Mouse (Mus musculus): ENCODE results near the gene 1700020L24Rik.

1700020L24Rik gene

DNA sequence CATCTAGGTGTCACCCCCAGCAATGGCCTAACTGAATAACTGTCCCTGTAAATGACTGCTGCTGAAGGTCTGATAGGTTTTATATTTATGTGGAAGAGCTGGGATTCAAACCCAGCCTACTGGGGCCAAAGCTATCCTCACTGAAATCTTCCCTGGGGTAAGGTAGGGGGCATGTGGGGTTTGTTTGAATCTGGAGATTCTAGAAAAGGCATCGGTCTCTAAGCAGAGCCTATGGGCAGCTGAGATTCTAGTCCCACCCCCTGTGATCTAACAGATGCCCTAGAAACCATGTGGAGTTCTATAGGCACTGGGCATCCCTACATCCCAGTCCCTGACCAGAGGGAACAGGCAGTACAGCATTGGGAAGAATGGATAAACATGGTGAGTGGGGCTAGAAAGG is at the start of gene 1700020L24Rik:
1700020L24Rik (plus strand) TSS at position 301 of the 400 bp plus-strand sequence.
- in situ Hi-C loops (cut with MboI, MseI), result no loop called here

DNA sequence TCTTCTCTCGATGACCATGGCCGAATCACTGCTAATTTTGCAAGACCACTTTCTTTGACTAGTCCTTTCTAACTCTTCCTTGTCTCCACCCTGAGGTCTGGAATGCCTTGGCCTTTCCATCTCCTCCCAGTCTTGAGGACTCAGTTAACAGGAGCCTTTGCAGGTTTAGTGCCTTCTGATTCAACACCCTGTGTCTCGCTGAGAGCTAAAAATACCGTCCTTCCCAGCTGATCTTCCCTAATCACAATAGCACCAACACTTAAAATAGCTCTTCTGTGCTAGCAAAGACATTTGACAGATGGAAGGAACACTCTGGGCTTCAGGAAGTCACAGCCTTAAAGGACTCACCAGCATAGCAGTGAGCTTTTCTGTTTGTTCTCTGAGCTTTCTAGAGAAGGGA is 44.4 kb upstream of the 1700020L24Rik start:
- in situ Hi-C loops (cut with MboI, MseI), result no loop called here

DNA sequence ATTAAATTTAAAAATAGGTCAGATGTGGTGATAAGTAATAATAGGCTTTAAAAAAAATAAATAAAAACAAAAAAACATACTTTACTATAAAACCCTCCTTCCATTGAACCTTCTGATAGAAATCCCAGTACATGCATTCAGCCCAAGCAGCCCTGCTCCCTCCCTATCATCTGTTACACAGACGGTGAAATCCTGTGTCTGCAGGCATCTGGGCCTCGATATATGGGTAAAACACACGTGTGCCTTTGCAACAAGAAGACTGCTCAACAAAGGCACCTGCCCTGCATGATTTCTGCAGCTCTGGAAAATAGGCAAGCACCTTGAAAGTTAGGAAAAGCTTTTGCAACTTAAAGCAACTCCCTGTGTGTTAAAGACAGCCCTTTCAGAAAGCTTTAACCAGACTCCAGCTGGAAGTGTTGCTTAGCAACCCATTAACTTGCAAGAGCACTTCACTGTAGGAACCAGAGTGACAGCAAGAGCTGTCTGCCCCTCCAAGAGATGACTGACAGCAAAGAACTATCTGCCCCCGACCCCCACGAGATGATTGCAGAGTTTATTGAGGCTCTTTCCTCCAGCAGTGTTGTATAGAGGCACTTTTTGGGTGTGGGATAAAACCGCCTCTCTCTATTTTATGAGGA is 42.6 kb upstream of the 1700020L24Rik start:
- in situ Hi-C loops (cut with MboI, MseI), result no loop called here

DNA sequence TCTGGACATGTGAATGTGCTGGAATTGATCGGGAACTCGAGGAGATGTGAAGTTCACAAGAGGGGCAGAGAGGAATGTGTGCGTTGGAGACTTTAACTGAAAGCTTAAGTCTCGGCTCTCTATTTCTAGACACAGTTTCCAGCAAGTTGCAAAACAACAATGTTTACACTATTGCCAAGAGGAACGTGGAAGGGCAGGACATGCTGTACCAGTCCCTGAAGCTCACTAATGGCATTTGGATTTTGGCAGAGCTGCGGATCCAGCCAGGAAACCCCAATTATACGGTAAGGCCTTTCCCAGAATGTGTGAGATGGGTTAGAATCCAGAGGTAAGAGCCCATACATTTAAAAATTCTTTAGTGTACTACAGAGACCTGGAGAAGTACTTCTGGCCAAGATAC is 39.9 kb upstream of the 1700020L24Rik start:
- in situ Hi-C loops (cut with MboI, MseI), result no loop called here

DNA sequence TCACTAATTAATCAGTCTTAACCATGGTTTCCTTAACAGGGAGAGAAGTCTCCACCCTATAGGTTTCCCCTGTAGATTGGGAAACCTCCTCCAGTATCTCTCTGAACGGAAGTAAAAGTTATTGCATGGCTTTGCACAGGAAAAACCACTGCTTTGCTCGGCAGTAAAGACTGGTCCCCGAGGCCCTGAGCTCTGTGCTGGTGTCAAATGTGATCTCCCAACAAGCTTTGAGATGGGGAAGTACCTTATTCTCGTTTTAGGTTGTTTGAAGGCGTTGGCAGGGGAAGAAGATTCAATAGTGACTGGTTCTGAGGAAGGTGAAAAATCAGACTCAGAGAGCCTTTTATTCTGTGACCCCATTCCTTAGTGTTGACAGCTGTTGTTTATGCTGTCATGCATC is 38.8 kb upstream of the 1700020L24Rik start:
- in situ Hi-C loops (cut with MboI, MseI), result no loop called here

DNA sequence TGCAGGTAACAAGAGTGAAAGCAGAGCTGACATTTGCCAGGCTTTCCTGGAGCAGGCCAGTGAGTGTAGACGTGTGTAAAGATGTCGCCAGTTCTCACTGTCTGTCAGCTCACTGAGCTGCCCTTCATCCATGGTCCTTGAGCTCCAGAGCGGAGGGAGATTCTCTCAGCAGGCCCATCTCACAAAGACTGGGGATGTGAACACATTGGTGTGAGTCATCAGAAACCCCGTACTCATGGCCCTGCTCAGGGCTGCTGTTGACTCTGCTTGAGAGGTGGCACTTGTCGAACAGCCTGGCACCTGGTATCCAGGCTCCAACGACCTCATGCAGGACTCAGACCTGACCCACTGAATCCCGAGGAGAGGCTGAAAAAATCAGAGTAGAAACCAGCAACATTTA is 33.7 kb upstream of the 1700020L24Rik start:
- in situ Hi-C loops (cut with MboI, MseI), result no loop called here

DNA sequence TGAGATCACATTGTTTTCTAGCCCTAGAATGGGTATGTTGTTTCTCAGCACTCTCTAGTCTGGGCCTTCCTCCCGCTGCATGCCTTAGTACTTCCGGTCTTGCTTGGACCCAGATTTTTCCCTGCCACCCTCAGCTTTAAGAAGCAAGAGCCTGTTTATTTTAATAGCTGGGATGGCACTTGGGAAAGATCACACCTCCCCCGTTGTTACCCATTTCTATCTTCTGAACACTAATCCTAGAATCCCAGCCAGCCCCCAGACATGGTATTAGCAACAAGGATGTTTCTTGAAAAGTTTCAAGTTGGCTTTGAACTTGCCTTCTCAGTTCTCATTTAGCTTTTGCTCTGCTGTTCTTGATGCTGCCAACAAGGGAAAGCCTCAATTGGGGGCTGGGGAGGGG is 31.1 kb upstream of the 1700020L24Rik start:
- in situ Hi-C loops (cut with MboI, MseI), result no loop called here

DNA sequence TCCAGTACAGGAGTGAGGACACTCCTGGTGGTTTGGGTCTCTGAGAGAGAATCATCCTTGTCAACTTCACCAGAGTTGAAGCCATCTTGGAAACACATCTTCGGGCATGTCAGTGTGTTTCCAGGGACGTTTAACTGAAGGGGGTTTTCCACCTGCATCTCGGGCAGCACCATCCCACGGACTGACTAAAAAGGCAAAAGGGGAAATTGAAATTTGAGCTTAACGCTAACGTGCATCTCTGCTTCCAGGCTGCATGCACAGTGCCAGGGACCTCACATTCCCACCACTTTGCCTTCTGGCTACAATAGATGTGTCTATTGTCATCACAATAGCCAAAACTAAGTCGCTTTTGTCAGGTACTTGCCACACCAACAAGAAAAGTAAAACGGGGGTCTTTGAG is 29.2 kb upstream of the 1700020L24Rik start:
- in situ Hi-C loops (cut with MboI, MseI), result no loop called here

DNA sequence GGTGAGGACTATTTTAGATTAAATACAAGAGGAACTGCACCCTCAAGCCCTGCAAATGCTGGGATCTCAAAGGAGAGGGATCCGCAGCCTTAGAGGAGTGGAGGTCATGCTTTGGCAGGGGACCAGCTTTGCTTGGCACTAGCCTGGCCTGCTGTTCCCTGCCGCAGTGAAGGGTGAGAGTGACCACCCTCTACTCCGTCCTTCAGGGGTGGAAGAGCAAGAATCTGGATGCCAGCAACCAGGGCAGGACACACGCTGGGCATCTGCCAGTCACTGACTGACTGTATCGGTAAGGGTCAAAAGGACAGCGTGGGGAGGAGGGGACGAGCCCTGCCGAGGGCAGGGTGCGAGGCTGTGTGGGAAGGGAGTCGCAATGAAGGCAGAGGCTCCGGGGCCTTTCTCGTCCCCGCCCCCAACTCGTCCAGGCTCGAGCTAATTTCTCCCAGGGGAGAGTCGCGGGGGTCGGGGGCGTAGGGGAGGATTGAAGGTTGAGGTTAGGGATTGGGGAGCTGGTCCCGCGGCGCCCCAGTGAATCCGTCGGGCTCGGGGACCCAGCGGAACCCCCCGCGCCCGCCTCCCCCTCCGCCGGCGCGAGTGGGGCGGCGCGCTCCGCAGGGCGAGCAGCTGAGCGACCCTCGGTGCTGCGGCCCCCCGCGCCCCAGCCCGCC is 28.3 kb upstream of the 1700020L24Rik start, which contains the start of gene Rasl10b:
Rasl10b (plus strand) TSS at position 51 of the 668 bp plus-strand sequence.
- in situ Hi-C loops (cut with MboI, MseI), result no loop called here

DNA sequence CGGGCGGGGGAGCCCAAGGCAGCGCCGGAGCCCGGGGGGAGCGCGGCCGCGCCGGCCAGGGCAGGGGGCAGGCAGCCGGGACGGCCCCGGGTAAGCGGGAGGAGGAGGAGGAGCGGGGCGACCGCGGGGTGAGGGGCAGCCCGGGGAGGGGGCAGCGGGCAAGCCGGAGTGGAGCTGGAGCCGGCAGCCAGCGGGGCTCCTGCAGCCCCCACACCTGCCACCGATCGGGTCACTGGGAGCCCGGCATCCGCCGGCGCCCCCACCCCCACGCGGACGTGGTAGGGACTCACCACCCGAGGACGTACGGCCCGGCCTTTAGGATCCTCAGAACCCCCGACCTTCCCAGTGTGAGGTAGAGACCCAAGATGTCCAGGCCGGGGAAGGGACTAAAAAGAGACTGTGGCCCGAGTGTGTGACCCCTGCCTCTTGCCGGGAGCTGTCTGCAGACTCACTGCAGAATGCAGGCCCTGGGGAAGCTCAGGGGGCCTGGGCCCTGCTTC is 27.6 kb upstream of the 1700020L24Rik start:
- in situ Hi-C loops (cut with MboI, MseI), result no loop called here

DNA sequence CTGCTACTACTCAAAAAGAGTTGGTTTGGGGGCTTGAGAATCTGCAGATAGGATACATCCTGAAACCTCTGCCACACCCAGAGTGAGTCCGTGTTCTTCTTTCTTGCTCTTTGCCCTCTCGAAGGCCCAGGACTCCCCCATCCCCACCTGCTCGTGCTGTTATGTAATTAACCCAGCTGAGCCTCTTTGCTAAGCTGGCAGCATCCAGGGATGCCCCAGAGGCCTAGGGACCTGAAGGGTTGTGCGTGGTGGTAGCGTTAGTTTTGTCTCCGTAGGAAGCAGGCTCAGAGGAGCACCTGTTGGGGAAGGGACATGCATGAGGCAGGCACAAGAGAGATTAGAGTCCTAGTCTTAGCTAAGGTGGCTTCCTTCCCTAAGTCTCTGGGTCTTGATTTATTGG is 27.0 kb upstream of the 1700020L24Rik start:
- in situ Hi-C loops (cut with MboI, MseI), result no loop called here

DNA sequence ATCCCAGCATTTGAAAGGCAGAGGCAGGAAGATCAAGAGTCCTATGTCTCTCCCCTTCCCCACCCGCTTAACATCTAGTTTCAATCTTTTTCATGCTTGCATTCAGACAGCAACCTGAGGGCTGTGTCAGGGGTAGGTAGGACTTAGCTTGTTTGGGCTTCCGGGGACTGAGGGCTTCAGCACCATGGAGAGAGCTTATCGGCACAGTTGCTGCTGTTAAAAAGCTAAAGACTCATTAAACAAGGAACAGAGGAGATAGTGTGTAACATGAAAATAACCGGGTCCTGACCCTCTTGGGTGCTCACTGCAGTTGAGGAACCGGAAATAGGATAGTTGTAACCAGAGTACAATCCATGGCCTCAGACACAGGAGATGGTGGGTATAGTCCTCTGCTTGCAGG is 20.4 kb upstream of the 1700020L24Rik start:
- in situ Hi-C loops (cut with MboI, MseI), result no loop called here

DNA sequence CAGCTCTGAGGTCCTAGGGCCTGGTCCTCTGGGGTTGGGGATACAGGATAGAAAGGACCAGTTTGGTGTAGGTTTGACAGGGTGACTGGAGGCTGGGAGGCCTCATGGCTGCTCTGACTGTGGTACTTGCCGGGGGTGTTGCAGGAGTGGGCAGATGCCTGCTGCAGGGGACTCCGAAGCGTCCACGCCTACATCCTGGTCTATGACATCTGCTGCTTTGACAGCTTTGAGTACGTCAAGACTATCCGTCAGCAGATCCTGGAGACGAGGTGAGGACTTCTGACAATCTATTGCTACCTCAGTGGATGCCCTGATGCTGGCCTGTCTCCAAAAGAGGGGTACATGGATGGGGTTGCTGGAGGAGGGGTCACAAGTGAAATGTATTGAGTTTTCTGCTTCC is 19.8 kb upstream of the 1700020L24Rik start:
- in situ Hi-C loops (cut with MboI, MseI), result no loop called here

DNA sequence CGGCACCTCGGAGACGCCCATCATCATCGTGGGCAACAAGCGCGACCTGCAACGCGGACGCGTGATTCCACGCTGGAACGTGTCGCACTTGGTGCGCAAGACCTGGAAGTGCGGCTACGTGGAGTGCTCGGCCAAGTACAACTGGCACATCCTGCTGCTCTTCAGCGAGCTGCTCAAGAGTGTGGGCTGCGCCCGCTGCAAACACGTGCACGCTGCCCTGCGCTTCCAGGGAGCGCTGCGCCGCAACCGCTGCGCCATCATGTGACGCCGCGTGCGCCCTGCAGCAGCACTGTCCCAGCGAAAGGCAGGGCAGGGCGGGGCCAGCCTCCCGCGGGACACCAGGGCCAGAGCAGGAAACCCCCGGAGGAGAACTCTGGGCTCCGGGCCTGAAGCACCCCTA is 18.9 kb upstream of the 1700020L24Rik start:
- in situ Hi-C loops (cut with MboI, MseI), result no loop called here

DNA sequence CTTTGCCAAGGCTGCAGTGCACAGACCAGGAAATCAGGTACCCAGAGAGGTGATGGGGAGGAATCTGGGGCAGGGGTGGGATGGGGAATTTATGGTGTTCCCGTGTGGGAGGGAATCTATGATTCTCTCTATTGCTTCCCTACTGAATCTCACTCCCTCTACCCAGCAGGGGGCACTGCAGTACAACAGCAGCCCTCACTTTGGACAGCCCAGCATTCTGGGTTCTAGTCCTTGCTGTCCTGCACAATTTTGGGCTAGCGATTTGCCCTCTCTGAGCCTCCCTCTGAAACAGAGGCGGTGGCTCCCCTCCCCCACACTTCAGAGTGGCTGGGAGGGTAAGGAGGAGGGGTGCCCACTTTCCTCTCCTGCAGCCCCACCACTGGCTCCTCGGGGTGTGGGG is 17.1 kb upstream of the 1700020L24Rik start:
- in situ Hi-C loops (cut with MboI, MseI), result loop anchor here (5.0 kb wide), 1 partner anchor 68 kb away; no protein-coding TSS in a partner anchor

DNA sequence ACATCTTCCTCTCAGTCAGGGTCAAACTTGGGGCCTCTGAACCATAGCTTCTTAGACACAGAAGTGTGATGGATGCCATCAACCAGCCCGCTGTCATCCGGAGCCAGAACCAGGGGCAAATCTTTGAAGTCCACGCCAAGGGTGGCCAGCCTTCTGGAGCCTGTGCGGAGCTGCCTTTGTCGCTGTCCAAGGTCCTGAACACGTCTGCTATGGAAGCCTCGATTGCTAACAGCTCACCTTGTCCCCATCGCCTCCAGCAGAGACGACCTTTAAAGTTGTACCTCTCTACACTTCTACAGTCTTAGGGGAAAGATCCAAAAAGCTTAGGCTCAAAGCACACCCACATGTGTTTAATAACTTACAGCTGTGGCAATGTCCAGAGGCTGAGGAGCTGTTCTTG is 16.2 kb upstream of the 1700020L24Rik start:
- in situ Hi-C loops (cut with MboI, MseI), result loop anchor here (5.0 kb wide), 1 partner anchor 69 kb away; no protein-coding TSS in a partner anchor

DNA sequence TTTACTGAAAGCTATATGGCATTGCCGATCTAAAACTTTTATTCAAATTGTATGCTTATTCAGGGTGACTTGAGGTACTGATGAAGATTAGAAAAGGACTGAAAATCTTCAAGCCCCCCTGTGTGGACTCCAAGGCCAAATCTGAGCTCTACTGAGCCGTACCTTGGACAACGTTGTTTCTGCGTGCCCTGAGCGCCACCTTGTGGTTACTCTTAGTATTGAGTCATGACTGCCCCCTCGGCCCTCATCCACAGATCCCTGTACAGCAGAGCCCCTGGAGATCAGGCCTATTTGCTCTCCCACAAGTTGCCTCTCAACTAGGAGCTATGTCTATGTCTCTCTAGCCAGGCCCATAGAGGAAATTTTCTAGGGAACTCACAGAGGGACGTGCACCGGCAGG is 12.8 kb upstream of the 1700020L24Rik start:
- in situ Hi-C loops (cut with MboI, MseI), result loop anchor here (5.0 kb wide), 1 partner anchor 72 kb away; no protein-coding TSS in a partner anchor

DNA sequence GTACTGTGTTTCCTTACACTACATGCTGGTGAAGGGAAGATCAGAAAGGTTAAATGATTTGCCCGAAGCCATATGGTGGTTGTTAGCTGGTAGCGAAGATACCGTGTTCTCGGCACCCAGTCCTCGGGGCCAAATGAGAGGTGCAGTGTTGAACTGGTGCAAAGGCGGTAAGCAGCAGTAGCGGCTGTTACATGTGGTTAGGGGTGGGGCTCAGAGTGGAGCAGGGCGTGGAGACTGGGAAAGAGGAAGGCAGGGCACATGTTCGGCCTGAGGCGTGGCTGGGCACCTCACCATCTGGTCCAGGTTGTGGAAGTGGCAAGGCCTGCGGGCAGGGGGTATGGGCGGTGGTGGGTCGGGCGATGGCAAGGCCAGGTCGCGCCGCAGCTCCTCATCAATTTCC is 10.5 kb upstream of the 1700020L24Rik start:
- in situ Hi-C loops (cut with MboI, MseI), result no loop called here

DNA sequence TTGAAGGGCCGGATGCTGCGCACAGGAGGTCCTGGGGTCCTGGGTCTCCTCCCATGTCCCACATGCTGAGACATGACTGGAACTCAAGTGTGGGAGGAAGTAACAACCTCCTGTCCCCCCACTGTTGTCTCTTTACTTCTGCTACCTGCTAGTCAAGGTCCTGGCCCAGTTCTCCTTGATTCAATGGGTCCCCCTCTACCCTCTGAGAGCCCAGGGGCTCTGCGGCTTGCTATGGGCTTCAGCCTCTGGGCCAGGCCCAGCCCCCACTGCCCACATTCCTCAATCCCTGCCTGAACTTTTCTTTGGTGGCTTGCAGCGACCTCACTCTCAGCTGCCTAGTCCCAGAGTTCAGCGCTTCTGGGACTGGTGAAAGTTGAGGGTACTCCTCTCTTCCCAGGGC is 8.1 kb upstream of the 1700020L24Rik start, which contains the start of gene Gas2l2:
Gas2l2 (minus strand) TSS at position 101 of the 400 bp plus-strand sequence.
- in situ Hi-C loops (cut with MboI, MseI), result no loop called here

DNA sequence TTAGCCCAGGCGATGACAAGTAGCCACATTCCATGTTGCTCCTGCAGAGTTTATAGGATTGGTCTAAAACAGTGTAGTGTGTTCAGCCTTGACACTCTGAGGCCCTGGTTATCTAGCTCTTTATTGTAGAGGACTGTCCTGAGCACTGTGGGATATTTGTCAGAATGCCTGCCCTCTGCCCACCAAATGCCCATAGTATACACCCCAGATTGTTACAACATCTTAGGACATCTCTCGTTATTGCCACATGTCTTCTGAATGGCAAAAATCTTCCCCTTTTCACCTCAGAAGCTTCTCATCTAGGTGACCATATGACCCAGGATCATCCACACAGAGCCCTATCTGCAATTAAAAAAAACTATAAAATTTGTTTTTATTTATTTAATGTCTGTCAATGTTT is 4.9 kb upstream of the 1700020L24Rik start:
- in situ Hi-C loops (cut with MboI, MseI), result no loop called here

DNA sequence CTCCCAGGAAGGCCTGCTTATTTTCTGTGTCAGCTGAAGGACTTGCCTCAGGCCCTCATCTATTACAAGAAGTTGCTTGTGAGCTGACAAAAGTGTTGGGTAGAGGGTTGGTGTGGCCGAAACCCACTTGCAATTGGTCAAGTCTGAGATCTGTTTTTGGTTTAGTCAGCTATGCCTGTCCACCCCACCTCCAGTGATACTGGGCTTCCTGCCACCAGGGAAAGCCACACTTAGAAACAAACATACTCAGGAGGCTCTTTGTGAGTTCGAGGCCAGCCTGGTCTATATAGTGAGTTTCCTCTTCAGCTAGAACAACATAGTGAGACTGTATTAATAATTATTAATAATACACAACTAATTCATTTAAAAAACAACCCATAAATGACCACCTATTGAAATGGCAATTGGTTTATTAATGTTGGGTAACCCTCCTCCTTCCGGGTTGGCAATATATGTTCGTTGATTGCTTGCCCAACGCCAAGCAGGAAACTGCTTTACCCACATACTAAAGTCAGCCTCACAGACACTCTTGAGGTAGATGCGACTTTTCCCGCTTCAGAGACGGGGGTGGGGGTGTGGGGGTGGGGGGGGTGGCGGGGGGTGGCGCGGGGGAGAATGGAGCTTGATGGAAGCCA is 2.1 kb downstream of the 1700020L24Rik start:
- in situ Hi-C loops (cut with MboI, MseI), result no loop called here

Measured in regulatory T cell (primary cell).